Mouse (Mus musculus): ENCODE results near the gene Nanp. TPM values are rescaled to one million over a fixed set of nuclear protein-coding genes. Genes with fewer than 3 reads are reported as not detected.

Nanp gene
- polyA plus RNA-seq, 1 experiment from 2014 or later, result 36.2 TPM

- 87% methylated on average over 4 of the region's 4 CpGs for WGBS
- H3K4me3 ChIP-seq, result no peak overlapping the region
- no peaks in the 10 kb centered on the region for H3K4me1 ChIP-seq
- no peak for ATAC-seq (ENCODE audit: low FRiP score)
- H3K27me3 ChIP-seq, result no peaks in the 10 kb centered on the region
- no peak overlapping the region for H3K9ac ChIP-seq
- H3K4me2 ChIP-seq (replicated peaks), result no peak overlapping the region
- no peaks in the 10 kb centered on the region for H3K36me3 ChIP-seq
- H3K9me3 ChIP-seq (replicated peaks), result no peaks in the 10 kb centered on the region
- no peak overlapping the region for H3K27ac ChIP-seq
Observed at GRCm38 (mm10) chr2:150991050-150991449, 48.1 kb downstream of the Nanp start.

DNA sequence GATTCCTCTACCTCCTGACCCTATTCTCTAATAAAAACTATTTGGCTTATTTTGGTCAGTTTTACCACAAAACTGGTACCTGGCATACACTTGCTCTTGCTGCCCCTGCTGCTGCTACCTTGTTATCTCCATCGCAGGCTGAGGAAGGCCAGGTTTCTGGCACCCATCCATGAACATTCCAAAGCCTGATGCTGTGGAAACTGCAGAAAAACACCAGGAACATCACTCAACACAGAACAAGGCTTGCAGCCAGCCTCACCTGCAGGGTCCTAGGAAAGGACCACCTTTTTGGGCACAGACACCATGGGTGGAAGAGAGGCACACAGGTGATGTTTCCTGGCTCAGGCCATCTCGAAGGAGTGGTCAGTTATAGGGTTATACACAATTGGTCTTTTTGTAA, 48.7 kb downstream of the Nanp start:
- H3K4me2 ChIP-seq (replicated peaks), result no peak overlapping the region
- H3K36me3 ChIP-seq, result no peaks in the 10 kb centered on the region
- no peak overlapping the region for H3K27ac ChIP-seq
- no peaks in the 10 kb centered on the region for H3K27me3 ChIP-seq
- no peaks in the 10 kb centered on the region for H3K4me1 ChIP-seq
- WGBS, result 92% methylated on average over 2 of the region's 2 CpGs
- no peaks in the 10 kb centered on the region for H3K9me3 ChIP-seq (replicated peaks)
- no peak overlapping the region for H3K9ac ChIP-seq
- no peak for ATAC-seq (ENCODE audit: low FRiP score)
- no peak overlapping the region for H3K4me3 ChIP-seq

DNA sequence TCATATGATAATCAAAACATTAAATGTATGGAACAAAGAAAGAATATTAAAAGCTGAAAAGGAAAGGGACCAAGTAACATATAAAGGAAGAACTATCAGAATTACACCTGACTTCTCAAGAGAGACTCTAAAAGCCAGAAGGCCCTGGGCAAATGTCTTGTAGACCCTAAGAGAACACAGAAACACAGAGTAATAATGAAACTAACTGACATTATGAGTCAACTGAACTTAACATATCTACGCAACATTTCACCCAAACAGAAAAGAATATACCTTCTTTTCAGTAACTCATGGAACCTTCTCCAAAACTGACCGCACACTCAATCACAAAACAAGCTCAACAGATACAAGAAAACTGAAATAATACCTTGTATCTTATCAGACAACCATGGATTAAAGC, 53.8 kb downstream of the Nanp start:
- H3K9me3 ChIP-seq (replicated peaks), result no peaks in the 10 kb centered on the region
- no peak overlapping the region for H3K4me2 ChIP-seq (replicated peaks)
- no peak for ATAC-seq (ENCODE audit: low FRiP score)
- H3K4me3 ChIP-seq, result no peak overlapping the region
- no peaks in the 10 kb centered on the region for H3K36me3 ChIP-seq
- H3K4me1 ChIP-seq, result no peaks in the 10 kb centered on the region
- WGBS, result 95% methylated on average over 2 of the region's 2 CpGs
- H3K9ac ChIP-seq, result no peak overlapping the region
- no peaks in the 10 kb centered on the region for H3K27me3 ChIP-seq
- H3K27ac ChIP-seq, result no peak overlapping the region

- ATAC-seq (ENCODE audit: low FRiP score), result no peak
- no peaks in the 10 kb centered on the region for H3K4me1 ChIP-seq
- no peaks in the 10 kb centered on the region for H3K36me3 ChIP-seq
Observed at GRCm38 (mm10) chr2:150982051-150982450, 57.1 kb downstream of the Nanp start.

GRCm38 (mm10) chr2:150981524-150981923, 57.7 kb downstream of the Nanp start:
- no peaks in the 10 kb centered on the region for H3K27me3 ChIP-seq
- H3K27ac ChIP-seq, result no peak overlapping the region
- no peaks in the 10 kb centered on the region for H3K36me3 ChIP-seq
- H3K9ac ChIP-seq, result no peak overlapping the region
- ATAC-seq (ENCODE audit: low FRiP score), result no peak
- no peaks in the 10 kb centered on the region for H3K9me3 ChIP-seq (replicated peaks)
- H3K4me1 ChIP-seq, result no peaks in the 10 kb centered on the region
- 88% methylated on average over 7 of the region's 7 CpGs for WGBS
- H3K4me2 ChIP-seq (replicated peaks), result no peak overlapping the region
- no peak overlapping the region for H3K4me3 ChIP-seq

More at GRCm38 (mm10) chr2:150982051-150982450, 57.1 kb downstream of the Nanp start:
- H3K27ac ChIP-seq, result no peak overlapping the region
- H3K4me3 ChIP-seq, result no peak overlapping the region
- no peaks in the 10 kb centered on the region for H3K9me3 ChIP-seq (replicated peaks)
- no peaks in the 10 kb centered on the region for H3K27me3 ChIP-seq
- no peak overlapping the region for H3K4me2 ChIP-seq (replicated peaks)
- H3K9ac ChIP-seq, result no peak overlapping the region

- WGBS, result 87% methylated on average over 14 of the region's 14 CpGs
- no peak overlapping the region for H3K27ac ChIP-seq
- H3K27me3 ChIP-seq, result no peaks in the 10 kb centered on the region
- no peak overlapping the region for H3K4me3 ChIP-seq
- no peak for ATAC-seq (ENCODE audit: low FRiP score)
- no peak overlapping the region for H3K9ac ChIP-seq
- H3K36me3 ChIP-seq, result peaks cover 13% of the 10 kb centered on the region
- H3K4me1 ChIP-seq, result no peaks in the 10 kb centered on the region
- no peaks in the 10 kb centered on the region for H3K9me3 ChIP-seq (replicated peaks)
- H3K4me2 ChIP-seq (replicated peaks), result no peak overlapping the region
Observed at GRCm38 (mm10) chr2:150979861-150980620, 59.2 kb downstream of the Nanp start.

Other genes with a start within 250 kb of the Nanp start
- 70.0 and 74.1 TPM in 2 replicates for gene Abhd12, start 134.7 kb downstream of the Nanp start, polyA plus RNA-seq (2016; fragmentation: Nextera tagmentation; extraction: Ambion mirVana)
- gene Gins1, start 134.0 kb downstream of the Nanp start, polyA plus RNA-seq (2016; fragmentation: Nextera tagmentation; extraction: Ambion mirVana), result 36.5 and 37.5 TPM in 2 replicates
- 9.8 and 12.1 TPM in 2 replicates for gene Ninl, start within 50 bp of the Nanp start, polyA plus RNA-seq (2016; fragmentation: Nextera tagmentation; extraction: Ambion mirVana)
- gene Gm14151, start 53.0 kb upstream of the Nanp start, polyA plus RNA-seq (2016; fragmentation: Nextera tagmentation; extraction: Ambion mirVana), result not detected in 2 replicates
- gene Gm14147, start 58.8 kb upstream of the Nanp start, polyA plus RNA-seq (2016; fragmentation: Nextera tagmentation; extraction: Ambion mirVana), result not detected in 2 replicates